Comparison of ENCODE assay signal across 27 mouse cellular contexts in the genomic region with DNA sequence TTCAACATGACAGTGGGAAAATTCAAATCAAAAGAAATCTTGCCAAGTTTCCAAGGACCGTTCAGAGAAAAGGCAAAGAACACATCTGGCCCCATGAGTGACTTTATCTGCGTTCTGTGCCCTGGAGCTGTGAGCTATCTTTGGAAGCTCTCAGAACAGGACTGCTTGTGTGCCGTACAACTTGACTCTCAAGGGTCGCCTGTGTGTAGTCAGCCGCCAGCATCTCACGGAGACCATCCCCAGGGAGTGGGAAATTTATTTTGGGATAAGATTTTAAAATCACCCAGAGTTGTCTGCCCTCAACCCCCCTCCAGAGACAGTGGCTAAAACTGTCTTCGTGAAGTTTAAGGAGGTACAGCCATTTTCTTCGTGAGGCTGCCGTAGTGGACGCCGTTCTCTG. TPM values are rescaled to one million over a fixed set of nuclear protein-coding genes. Genes with fewer than 3 reads are reported as not detected.
DNase-seq lines count a peak whose midpoint lies in the region; ATAC-seq and TF ChIP-seq lines count a peak whose summit lies in the region.
"Had no signal": no experiment of that assay in that cellular context is flagged by ENCODE, and none has a peak within 500 bp of the region (broad histone marks: within the 10 kb centered on the region; RNA-seq: fewer than 3 reads in every experiment).

No protein-coding gene starts in this region.

- H3K4me2 ChIP-seq in heart, embryonic 12.5 days = peak overlapping the region; percentile 63
- peak overlapping the region; percentile 62 for H3K4me2 ChIP-seq in heart, postnatal 0 days (ENCODE audit: low read depth, low read length)
- H3K4me2 ChIP-seq: hindbrain, embryonic 15.5 days; liver, embryonic 12.5 days; midbrain, embryonic 12.5 days; neural tube, embryonic 13.5 days had no signal

- peak overlapping the region; percentile 32 for H3K4me3 ChIP-seq in brown adipose tissue, adult 24 weeks (ENCODE audit: insufficient read depth, low read depth, low read length)
- H3K4me3 ChIP-seq in heart, adult 2 months = peak overlapping the region; percentile 40
- H3K4me3 ChIP-seq in heart, embryonic 12.5 days = peak overlapping the region; percentile 33
- H3K4me3 ChIP-seq in heart, postnatal 0 days (ENCODE audit: low read depth, low read length) = peak overlapping the region; percentile 47
- no peak overlapping the region for H3K4me3 ChIP-seq in lung, adult 2 months (replicated peaks; ENCODE audit: extremely low read depth, low read depth, low read length)
- H3K4me3 ChIP-seq: erythroblast, embryonic 14.5 days; hindbrain, embryonic 10.5 days; hindbrain, embryonic 15.5 days; liver, embryonic 12.5 days; megakaryocyte, embryonic 14.5 days; midbrain, embryonic 12.5 days; myocyte; neural tube, embryonic 13.5 days had no signal

- no peak for TF ChIP-seq POLR2A in heart, adult 2 months (IDR thresholded peaks at IDR 0.05; ENCODE audit: insufficient read depth, low read depth, low read length)
- TF ChIP-seq POLR2A in lung, adult 2 months (IDR thresholded peaks at IDR 0.05; ENCODE audit: borderline replicate concordance, extremely low read depth, low read depth, low read length) = no peak

- no peak for TF ChIP-seq CTCF in heart, adult 2 months (IDR thresholded peaks at IDR 0.05)
- TF ChIP-seq CTCF in heart, postnatal 0 days (IDR thresholded peaks at IDR 0.05; ENCODE audit: low read depth) = no peak
- TF ChIP-seq CTCF in lung, adult 2 months (IDR thresholded peaks at IDR 0.05; ENCODE audit: insufficient read depth, low read length) = no peak

- no peaks in the 10 kb centered on the region for H3K36me3 ChIP-seq in heart, adult 2 months (ENCODE audit: control insufficient read depth, insufficient read depth, low read length)
- no peaks in the 10 kb centered on the region for H3K36me3 ChIP-seq in heart, embryonic 12.5 days
- H3K36me3 ChIP-seq in heart, postnatal 0 days (replicated peaks; ENCODE audit: control insufficient read depth, insufficient read depth, low read length) = no peaks in the 10 kb centered on the region
- H3K36me3 ChIP-seq: hindbrain, embryonic 10.5 days; hindbrain, embryonic 15.5 days; liver, embryonic 12.5 days; midbrain, embryonic 12.5 days; neural tube, embryonic 13.5 days had no signal

- H3K4me1 ChIP-seq in brown adipose tissue, adult 24 weeks (ENCODE audit: control insufficient read depth, insufficient read depth, insufficient read length, low read length) = no peaks in the 10 kb centered on the region
- peaks cover 1% of the 10 kb centered on the region for H3K4me1 ChIP-seq in heart, adult 2 months (ENCODE audit: control insufficient read depth, insufficient read depth, low read length)
- peaks cover 8% of the 10 kb centered on the region for H3K4me1 ChIP-seq in heart, embryonic 12.5 days (replicated peaks)
- peaks cover 6% of the 10 kb centered on the region; the same call in 1 of the 2 replicates for H3K4me1 ChIP-seq in heart, postnatal 0 days (ENCODE audit: control insufficient read depth, insufficient read depth)
- H3K4me1 ChIP-seq in lung, adult 2 months (ENCODE audit: control insufficient read depth, insufficient read depth, low read length) = no peaks in the 10 kb centered on the region
- H3K4me1 ChIP-seq: hindbrain, embryonic 10.5 days; hindbrain, embryonic 15.5 days; midbrain, embryonic 12.5 days; neural tube, embryonic 13.5 days had no signal

- H3K9ac ChIP-seq in heart, adult 2 months (ENCODE audit: low read depth, low read length) = peak overlapping the region; percentile 86
- peak overlapping the region; percentile 59 for H3K9ac ChIP-seq in heart, embryonic 12.5 days
- H3K9ac ChIP-seq in heart, postnatal 0 days (replicated peaks; ENCODE audit: low read depth, low read length) = peak overlapping the region; percentile 57
- H3K9ac ChIP-seq: forebrain, postnatal 0 days; hindbrain, embryonic 15.5 days; liver, embryonic 12.5 days; liver, postnatal 0 days; midbrain, embryonic 12.5 days; neural tube, embryonic 13.5 days had no signal

- intact Hi-C loops in heart, adult 2 months (cut with DNase I) = no loop called here

- ATAC-seq in heart, embryonic 12.5 days (ENCODE audit: insufficient number of reproducible peaks, low FRiP score) = no peak
- peak; percentile 84 for ATAC-seq in heart, postnatal 0 days (ENCODE audit: insufficient read depth, low read depth)
- ATAC-seq in inflammation-experienced regulatory T-cells, adult 6 months = no peak
- ATAC-seq: forebrain, postnatal 0 days; liver, embryonic 12.5 days; liver, postnatal 0 days; lung, postnatal 0 days had no signal

- 34% methylated on average over 11 of the region's 11 CpGs for WGBS in heart, adult 2 months
- 44% methylated on average over 11 of the region's 11 CpGs for WGBS in heart, embryonic 12.5 days
- WGBS in heart, postnatal 0 days = 23% methylated on average over 11 of the region's 11 CpGs
- 63% methylated on average over 11 of the region's 11 CpGs for WGBS in lung, adult 2 months

- TF ChIP-seq EP300 in heart, adult 2 months (IDR thresholded peaks at IDR 0.05; ENCODE audit: insufficient read depth, low read depth, low read length) = no peak
- no peak for TF ChIP-seq EP300 in heart, postnatal 0 days (IDR thresholded peaks at IDR 0.05; ENCODE audit: low read depth)

- DNase-seq in heart, adult 2 months = peak; percentile 36 to 39
- DNase-seq in heart, postnatal 0 days (ENCODE audit: low spot score) = peak; percentile 29
- DNase-seq in B cell, adult 2 months = no peak
- no peak for DNase-seq in lung, adult 2 months
- no peak for DNase-seq in retina, postnatal 1 day
- DNase-seq: adrenal gland, postnatal 10 days; cerebellum, adult 11-12 months; cerebellum, postnatal 10 days; forebrain, postnatal 0 days; gastrocnemius, postnatal 14 days; kidney, adult 2 months; kidney, postnatal 36 days; left cerebral cortex, postnatal 4 days; liver, postnatal 0 days; lung, postnatal 4 days had no signal

- no peaks in the 10 kb centered on the region for H3K9me3 ChIP-seq in heart, embryonic 12.5 days (replicated peaks)
- no peaks in the 10 kb centered on the region for H3K9me3 ChIP-seq in heart, postnatal 0 days (replicated peaks; ENCODE audit: control insufficient read depth, low read length)
- H3K9me3 ChIP-seq: hindbrain, embryonic 10.5 days; hindbrain, embryonic 15.5 days; midbrain, embryonic 12.5 days; neural tube, embryonic 13.5 days had no signal

- no peak overlapping the region for H3K27ac ChIP-seq in brown adipose tissue, adult 24 weeks (replicated peaks; ENCODE audit: low read depth, low read length)
- peak overlapping the region; percentile 76 for H3K27ac ChIP-seq in heart, adult 2 months
- peak overlapping the region; percentile 74 for H3K27ac ChIP-seq in heart, embryonic 12.5 days (ENCODE audit: poor library complexity, severe bottlenecking)
- H3K27ac ChIP-seq in heart, postnatal 0 days (ENCODE audit: low read depth) = peak overlapping the region; percentile 87
- H3K27ac ChIP-seq: hindbrain, embryonic 10.5 days; hindbrain, embryonic 15.5 days; liver, embryonic 12.5 days; midbrain, embryonic 12.5 days; neural tube, embryonic 13.5 days had no signal

- no peaks in the 10 kb centered on the region for H3K27me3 ChIP-seq in heart, adult 2 months (ENCODE audit: control insufficient read depth, insufficient read depth, low read length)
- no peaks in the 10 kb centered on the region for H3K27me3 ChIP-seq in heart, embryonic 12.5 days (replicated peaks)
- no peaks in the 10 kb centered on the region for H3K27me3 ChIP-seq in heart, postnatal 0 days (ENCODE audit: control insufficient read depth, insufficient read depth, low read length)
- H3K27me3 ChIP-seq: hindbrain, embryonic 15.5 days; liver, embryonic 12.5 days; midbrain, embryonic 12.5 days; neural tube, embryonic 13.5 days had no signal

- no peaks in the 10 kb centered on the region for H3K79me2 ChIP-seq in heart, adult 2 months (replicated peaks; ENCODE audit: control insufficient read depth, insufficient read depth, low read length)

RNA-seq across cellular contexts. Expression of gene Nol11, which starts 12.6 kb away (rescaled TPM):
- 10.9 and 14.4 TPM in 2 replicates for polyA plus RNA-seq in brown adipose tissue, adult 24 weeks (2012; ENCODE audit: insufficient read depth, insufficient read length, missing spikeins)
- total RNA-seq in heart, adult 2 months (2021) = 10 to 100 TPM; 18.3 to 18.6 TPM
- polyA plus RNA-seq in heart, adult 2 months (2012; rRNA removed) = 8.2 and 13.9 TPM in 2 replicates
- polyA plus RNA-seq in heart, embryonic 12.5 days (2016; fragmentation: Nextera tagmentation; extraction: Ambion mirVana) = 45.4 and 45.6 TPM in 2 replicates
- total RNA-seq in heart, postnatal 0 days (2014; rRNA removed; ENCODE audit: low replicate concordance) = 53.5 and 85.3 TPM in 2 replicates
- polyA plus RNA-seq in heart, postnatal 0 days (2015; fragmentation: Nextera tagmentation; extraction: Ambion mirVana) = 25.9 and 27.4 TPM in 2 replicates
- 10 to 100 TPM; 39.3 to 62.7 (median 43.0) TPM for polyA plus RNA-seq in inflammation-experienced regulatory T-cells, adult 6 months (2017; shearing (Covaris generic))
- polyA plus RNA-seq in lung, adult 2 months (2012; rRNA removed) = 4.9 and 7.1 TPM in 2 replicates

Comparison
In these comparisons a context has a peak if more than half of its experiments do, and no peak if none do; other contexts are left out.
1. DNase-seq: peak in heart, adult 2 months (2 of 2) and heart, postnatal 0 days (single experiment); none in B cell, adult 2 months (0 of 2), lung, adult 2 months (single experiment) and retina, postnatal 1 day (single experiment).
2. Peak in every context shown above with its lines, with median percentiles within 50 percentile points of each other: H3K9ac ChIP-seq.